8 mouse cellular contexts compared by ENCODE assay signal in the genomic region with DNA sequence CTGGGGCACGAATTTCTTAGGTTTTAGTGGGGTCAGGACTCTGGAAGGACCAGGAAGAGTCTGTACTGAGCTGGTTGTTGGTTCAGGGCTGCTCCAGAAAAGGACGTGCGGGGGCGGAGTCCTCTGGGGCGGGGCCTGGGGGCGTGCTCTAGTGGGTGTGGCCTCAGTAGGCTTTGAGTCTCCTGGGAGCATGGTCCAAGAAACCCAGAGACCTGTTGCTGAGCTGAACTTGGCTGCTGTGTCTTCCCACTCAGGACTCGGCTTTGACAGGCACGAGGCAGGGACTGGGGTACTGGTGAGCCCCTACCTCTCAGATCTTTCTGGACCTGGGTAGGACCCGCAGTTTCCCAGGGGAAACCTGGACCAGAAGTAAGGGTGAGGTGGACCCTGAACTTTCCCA. TPM values are rescaled to one million over a fixed set of nuclear protein-coding genes. Genes with fewer than 3 reads are reported as not detected.
DNase-seq lines count a peak whose midpoint lies in the region; ATAC-seq lines count a peak whose summit lies in the region.

Gene Tfr2 (plus strand): TSS at position 176 of the 400 bp plus-strand sequence.

- no peaks in the 10 kb centered on the region for H3K4me1 ChIP-seq in limb, embryonic 11.5 days (ENCODE audit: control insufficient read depth, insufficient read depth, low read length)
- H3K4me1 ChIP-seq in limb, embryonic 10.5 days: peaks cover 13% of the 10 kb centered on the region
- peaks cover 12% of the 10 kb centered on the region for H3K4me1 ChIP-seq in heart, embryonic 12.5 days (replicated peaks)

- H3K4me2 ChIP-seq in limb, embryonic 11.5 days (ENCODE audit: low read depth, severe bottlenecking): no peak within 1 kb of the TSS
- H3K4me2 ChIP-seq in heart, embryonic 12.5 days: peak within 1 kb of the TSS; percentile 43

- H3K36me3 ChIP-seq in limb, embryonic 11.5 days (ENCODE audit: control insufficient read depth, insufficient read depth, low read length): no peaks in the 10 kb centered on the region
- no peaks in the 10 kb centered on the region for H3K36me3 ChIP-seq in limb, embryonic 10.5 days
- no peaks in the 10 kb centered on the region for H3K36me3 ChIP-seq in heart, embryonic 12.5 days

- no peak within 1 kb of the TSS for H3K9ac ChIP-seq in limb, embryonic 11.5 days (ENCODE audit: low read length)
- no peak within 1 kb of the TSS for H3K9ac ChIP-seq in heart, embryonic 12.5 days

- peaks cover 7% of the 10 kb centered on the region; the same call in 1 of the 2 replicates for H3K27me3 ChIP-seq in limb, embryonic 11.5 days (ENCODE audit: control insufficient read depth, insufficient read depth, low read length)
- H3K27me3 ChIP-seq in limb, embryonic 10.5 days (ENCODE audit: low read depth, poor library complexity, severe bottlenecking): peaks cover 22% of the 10 kb centered on the region
- peaks cover 41% of the 10 kb centered on the region for H3K27me3 ChIP-seq in heart, embryonic 12.5 days (replicated peaks)

- no peaks in the 10 kb centered on the region for H3K9me3 ChIP-seq in limb, embryonic 11.5 days (ENCODE audit: control insufficient read depth, low read length)
- H3K9me3 ChIP-seq in limb, embryonic 10.5 days (replicated peaks): no peaks in the 10 kb centered on the region
- H3K9me3 ChIP-seq in heart, embryonic 12.5 days (replicated peaks): 0 out of 2 replicates have a peak, but pooled peaks cover 3% of the 10 kb centered on the region

- H3K4me3 ChIP-seq in limb, embryonic 11.5 days (ENCODE audit: low read depth, low read length): no peak within 1 kb of the TSS
- H3K4me3 ChIP-seq in limb, embryonic 10.5 days: no peak within 1 kb of the TSS
- no peak within 1 kb of the TSS for H3K4me3 ChIP-seq in heart, embryonic 12.5 days

- 32% methylated on average over 9 of the region's 9 CpGs for WGBS in limb, embryonic 11.5 days
- 30% methylated on average over 9 of the region's 9 CpGs for WGBS in limb, embryonic 10.5 days
- 23% methylated on average over 9 of the region's 9 CpGs for WGBS in heart, embryonic 12.5 days

- peak; percentile 39 for DNase-seq in limb, embryonic 11.5 days (ENCODE audit: low spot score)
- no peak for DNase-seq in limb, embryonic 10.5 days (ENCODE audit: low spot score)
- DNase-seq in adrenal gland, postnatal 25 days: peak; percentile 51
- DNase-seq in layer of hippocampus, postnatal 14 days (ENCODE audit: low spot score in 2 of 2): no peak
- peak; percentile 54 to 60 for DNase-seq in thymus, postnatal 36 days
- DNase-seq in cerebellum, postnatal 36 days: no peak

- ATAC-seq in limb, embryonic 11.5 days (ENCODE audit: insufficient number of reproducible peaks, low FRiP score, low TSS enrichment, low read depth): no peak
- peak; percentile 79 for ATAC-seq in heart, embryonic 12.5 days (ENCODE audit: insufficient number of reproducible peaks, low FRiP score)
- peak; percentile 78 for ATAC-seq in megakaryocyte progenitor cell, adult 5-6 weeks (replicated peaks; ENCODE audit: poor library complexity)

- no peak within 1 kb of the TSS for H3K27ac ChIP-seq in limb, embryonic 11.5 days (replicated peaks; ENCODE audit: low read depth, low read length)
- no peak within 1 kb of the TSS; the same call in 1 of the 2 replicates for H3K27ac ChIP-seq in limb, embryonic 10.5 days
- H3K27ac ChIP-seq in heart, embryonic 12.5 days (ENCODE audit: poor library complexity, severe bottlenecking): no peak within 1 kb of the TSS

RNA-seq across cellular contexts. Expression of gene Tfr2, which starts in this region (rescaled TPM):
- polyA plus RNA-seq in limb, embryonic 11.5 days (2014; fragmentation: Nextera tagmentation; extraction: Ambion mirVana): 0.67 and 0.84 TPM in 2 replicates
- polyA plus RNA-seq in limb, embryonic 10.5 days (2016; fragmentation: Nextera tagmentation; extraction: Ambion mirVana): 0.79 and 1.4 TPM in 2 replicates
- 0.85 and 2.9 TPM in 2 replicates for total RNA-seq in adrenal gland, postnatal 25 days (2021)
- polyA plus RNA-seq in heart, embryonic 12.5 days (2016; fragmentation: Nextera tagmentation; extraction: Ambion mirVana): 0.51 and 1.9 TPM in 2 replicates
- 10 to 100 TPM; 10.9 to 15.5 TPM for total RNA-seq in layer of hippocampus, postnatal 14 days (2021)
- 14.1 and 20.7 TPM in 2 replicates for total RNA-seq in megakaryocyte progenitor cell, adult 5-6 weeks (2015)
- total RNA-seq in megakaryocyte progenitor cell, adult 5-6 weeks (2017): 13.2 and 23.4 TPM in 2 replicates

Comparison
In these comparisons a context has a peak if more than half of its experiments do, and no peak if none do; other contexts are left out.
1. Peak in DNase-seq in limb, embryonic 11.5 days; RNA of the gene not detected or under 1 TPM.
2. DNase-seq: peak in adrenal gland, postnatal 25 days (single experiment) and thymus, postnatal 36 days (2 of 2); none in limb, embryonic 10.5 days (single experiment), layer of hippocampus, postnatal 14 days (0 of 2) and cerebellum, postnatal 36 days (0 of 2).